Mouse (Mus musculus) mesoderm, embryonic 11.5 days (tissue): ENCODE measurements at regions not wholly inside any gene's neighbourhood (a gene's known extent, or its start where the extent isn't known, plus 50 kb on each side); places are given as distances from the start of the nearest gene placed in this dataset.

Source experiments
- DNase-seq: peaks from one replicate; pipeline ENCODE4 v3.0.0-alpha.2; 2012; ENCODE audit warnings: low read depth, low spot score

DNA sequence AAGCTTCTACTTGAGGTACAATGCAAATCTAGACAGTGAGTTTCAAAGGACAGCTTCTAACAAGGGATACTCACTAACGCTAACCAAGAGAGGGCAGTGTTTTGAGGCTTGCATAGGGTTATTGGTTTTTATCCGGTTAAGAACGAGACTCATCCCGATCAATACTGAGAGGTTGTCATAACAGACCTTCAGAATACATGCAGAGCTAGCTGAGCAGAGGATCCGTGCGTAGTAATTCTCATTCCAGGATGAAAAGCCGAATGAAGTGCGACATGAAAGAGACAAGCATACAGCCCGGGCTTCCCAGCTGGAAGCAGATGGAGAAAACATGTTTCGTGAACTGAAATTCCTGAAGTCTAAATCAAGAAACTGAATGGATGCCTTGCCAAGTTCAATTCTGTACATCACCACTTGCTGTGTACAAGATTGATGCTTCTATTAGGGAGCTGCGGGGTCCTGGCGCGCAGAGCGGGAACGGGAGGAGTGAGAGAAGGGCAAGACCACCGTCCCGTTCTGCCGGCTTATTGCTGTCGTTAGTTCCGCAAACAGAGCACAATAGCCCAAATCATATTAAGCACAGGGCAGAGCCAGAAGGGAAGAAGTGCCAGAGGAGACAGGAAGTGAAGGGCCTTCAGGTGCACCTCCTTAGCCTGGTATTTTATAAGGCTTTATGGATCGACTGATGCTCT, 65.4 kb upstream of the Tes start:
- peak; percentile 37 for DNase-seq

DNA sequence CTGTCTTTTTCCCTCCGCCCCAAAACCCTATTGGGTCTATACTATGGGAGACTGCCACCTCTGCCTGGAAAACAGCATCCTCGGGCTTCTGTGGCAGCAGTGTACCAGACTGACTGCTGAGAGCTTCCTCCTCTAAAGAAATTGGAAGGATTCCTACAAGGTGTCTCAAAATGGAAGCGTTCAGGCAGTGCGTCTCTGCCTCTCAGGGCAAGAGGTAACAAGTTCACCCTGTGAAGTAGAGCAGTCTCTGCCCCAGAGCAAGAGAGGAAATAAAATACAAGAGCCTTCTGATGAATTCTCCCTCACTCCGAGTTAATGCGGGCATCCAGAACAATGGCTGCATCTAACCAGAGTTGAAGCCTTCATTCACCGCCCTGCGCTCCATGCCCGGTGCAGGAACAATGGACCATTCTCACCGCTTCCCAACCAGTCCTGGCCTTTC, 69.4 kb upstream of the Tes start:
- DNase-seq: peak; percentile 43

DNA sequence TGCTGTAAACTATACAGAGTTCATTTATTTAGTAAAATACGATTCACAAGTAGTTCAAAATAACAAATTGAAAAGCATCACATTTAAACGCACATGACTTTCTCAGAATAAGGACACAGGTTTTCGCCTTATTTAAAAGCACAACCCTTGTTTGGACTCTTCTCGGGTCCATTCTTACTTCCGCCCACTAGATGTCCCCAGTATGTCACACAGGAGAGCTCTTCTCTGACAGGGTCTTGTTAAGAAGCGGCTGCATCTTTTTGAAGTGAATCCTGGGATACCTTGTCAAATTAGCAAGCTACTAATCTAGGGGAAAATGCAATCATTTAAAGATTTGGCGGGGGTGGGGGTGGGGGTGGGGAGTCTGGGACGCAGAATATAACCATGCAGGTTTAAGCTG, 70.2 kb upstream of the Tes start:
- peak; percentile 66 for DNase-seq

DNA sequence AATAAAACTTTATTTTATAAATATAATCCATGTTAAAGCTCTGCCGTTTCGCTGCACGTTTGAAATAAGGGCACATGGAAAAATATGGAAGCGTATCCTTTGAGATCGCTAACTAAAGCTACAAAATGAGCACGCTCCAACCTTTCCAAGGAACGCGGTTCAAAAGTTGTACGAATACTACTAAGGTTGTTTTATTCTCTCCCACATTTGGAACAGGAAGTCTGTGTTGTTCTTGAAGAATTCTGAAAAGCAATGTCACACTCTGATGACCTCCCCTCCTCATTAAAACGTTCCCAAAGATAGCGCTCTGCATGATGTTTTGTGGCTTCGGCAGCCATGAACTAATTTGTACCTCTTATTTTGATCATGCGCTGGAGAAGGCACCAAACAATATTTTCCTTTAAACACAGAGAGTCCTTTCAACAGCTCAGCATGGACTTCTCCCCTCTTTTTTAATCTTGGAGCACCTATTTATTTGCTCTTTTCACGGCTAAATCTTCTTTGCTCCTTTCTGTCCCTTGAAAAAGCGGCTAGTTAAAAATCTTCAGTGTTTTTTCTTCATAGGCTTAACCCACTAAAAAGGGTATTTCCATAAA, 72.9 kb upstream of the Tes start:
- no peak for DNase-seq

DNA sequence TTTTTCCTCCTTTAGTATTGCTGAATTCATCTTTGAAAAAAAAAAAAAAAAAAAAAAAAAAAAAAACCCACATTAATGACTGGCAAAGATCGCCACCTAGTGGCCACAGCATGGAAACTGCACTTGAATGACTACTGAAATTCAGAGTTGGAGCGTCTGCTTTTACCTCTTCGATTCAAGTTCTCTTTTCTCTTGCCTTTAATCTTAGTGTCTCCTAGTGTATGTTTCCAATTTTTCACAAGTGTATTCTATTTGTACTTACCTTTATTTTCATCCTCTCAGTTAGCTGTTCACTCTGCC, 79.9 kb upstream of the Tfec start:
- DNase-seq: peak; percentile 57

DNA sequence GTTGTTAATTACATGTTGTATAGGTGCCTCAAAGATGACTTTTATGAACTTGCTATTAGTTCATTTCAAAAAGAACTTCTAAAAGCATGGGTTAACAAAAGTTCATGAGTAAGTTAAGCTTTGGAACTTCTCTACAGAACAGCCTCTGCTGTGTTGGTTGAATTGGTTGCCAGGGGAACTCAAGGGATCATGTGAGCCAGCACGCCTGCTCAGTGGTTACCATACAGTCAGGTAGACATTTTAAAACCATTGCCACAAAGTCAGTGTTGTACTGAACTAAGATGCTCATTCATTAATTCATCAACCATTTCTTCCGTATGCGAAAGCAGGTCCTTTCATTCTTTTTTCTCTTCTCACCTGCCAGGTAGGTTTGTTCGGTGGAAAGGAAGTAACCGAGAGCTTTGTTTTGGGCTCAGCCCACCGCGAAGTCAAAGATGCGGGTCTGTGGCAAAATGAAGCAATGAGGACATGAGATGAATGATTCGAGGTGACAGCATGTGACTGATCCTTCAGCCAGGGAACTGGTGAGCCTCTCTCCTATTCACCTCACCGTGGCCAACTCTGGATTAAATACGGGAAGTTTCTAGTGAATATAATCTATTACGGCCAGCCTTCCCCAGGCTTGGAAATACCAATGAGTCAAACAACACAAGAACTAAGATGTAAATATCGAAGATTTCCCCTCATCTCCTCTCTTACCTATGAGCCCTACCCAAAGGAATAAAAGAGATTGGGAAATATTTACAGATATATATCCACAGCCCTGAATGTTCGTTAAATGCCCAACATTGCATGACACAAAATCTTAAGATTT, 79.4 kb upstream of the Tfec start:
- no peak for DNase-seq

DNA sequence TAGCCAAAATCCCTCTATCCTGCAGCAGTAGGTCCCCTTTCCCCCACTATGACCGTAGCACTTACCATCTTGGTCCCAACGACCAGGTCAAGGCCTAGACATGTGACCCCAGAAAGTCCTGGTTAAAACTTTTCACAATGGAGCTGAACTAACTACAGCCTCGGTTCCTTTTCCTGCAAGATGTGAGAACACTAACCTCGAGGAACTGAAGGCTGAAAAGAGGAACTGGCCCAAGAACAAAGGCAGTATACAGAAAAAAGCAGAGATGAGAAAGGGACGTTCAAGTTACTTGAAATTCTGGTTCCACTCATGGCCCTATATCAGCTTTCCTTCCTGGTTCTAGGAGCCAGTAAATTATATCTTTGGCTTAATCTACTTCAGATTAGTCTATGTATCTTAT, 67.4 kb upstream of the Tfec start:
- no peak for DNase-seq

DNA sequence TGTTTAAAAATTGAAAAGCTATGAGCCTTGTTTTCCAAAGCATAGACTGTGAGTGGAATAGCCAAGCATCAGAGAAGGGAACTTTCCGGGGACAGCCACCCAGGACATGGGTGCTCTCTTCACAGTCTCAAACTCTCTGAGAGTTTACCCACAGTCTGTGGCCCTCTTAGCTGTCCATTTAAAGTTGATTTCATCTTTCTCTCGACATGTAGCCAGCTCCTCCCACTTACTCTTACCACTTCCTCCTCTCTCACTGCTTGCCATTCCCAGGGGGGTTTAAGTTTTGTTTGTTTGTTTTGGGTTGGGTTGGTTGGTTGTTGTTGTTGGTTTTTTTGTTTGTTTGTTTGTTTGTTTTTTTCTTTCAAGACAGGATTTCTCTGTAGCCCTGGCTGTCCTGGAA, 66.1 kb upstream of the Tfec start:
- DNase-seq: no peak

DNA sequence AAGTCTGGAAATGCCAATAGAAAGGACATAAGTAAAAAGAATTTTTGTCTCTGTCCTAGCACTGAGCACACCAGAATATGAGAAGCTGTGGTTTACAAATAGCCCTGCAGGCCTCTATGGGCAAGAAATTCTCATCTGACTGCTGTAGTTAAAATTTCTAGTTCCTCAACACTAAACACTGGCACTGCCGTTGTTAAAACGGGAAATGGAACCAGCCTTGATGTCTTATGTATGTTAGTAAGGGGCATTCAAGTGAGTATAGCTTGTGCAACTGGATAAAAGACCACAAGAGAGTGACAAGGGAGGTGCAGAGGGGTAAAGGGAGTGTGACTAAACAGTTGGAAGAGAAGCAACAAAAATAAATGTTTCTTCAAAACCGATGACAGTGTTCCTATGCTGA, 65.7 kb upstream of the Tfec start:
- DNase-seq: no peak

DNA sequence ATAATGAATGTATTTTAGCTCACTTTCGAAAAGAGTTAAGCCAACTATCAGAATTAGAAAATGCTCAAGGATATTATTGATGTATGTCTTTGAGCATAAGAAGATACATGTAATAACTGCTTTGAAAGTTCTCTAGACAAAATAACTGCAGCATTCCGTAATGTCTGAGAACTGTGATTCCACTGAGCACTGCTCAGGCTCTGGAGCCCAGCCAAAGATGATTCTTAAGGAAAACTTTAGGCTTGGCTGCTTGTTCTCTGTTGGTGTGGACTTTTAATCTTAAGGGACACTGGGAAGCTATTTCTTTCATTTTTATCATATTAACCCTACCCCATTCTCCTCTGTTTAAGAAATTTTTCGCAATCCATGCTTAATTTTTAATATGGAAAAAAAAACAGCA, 59.9 kb upstream of the Tfec start:
- DNase-seq: no peak

DNA sequence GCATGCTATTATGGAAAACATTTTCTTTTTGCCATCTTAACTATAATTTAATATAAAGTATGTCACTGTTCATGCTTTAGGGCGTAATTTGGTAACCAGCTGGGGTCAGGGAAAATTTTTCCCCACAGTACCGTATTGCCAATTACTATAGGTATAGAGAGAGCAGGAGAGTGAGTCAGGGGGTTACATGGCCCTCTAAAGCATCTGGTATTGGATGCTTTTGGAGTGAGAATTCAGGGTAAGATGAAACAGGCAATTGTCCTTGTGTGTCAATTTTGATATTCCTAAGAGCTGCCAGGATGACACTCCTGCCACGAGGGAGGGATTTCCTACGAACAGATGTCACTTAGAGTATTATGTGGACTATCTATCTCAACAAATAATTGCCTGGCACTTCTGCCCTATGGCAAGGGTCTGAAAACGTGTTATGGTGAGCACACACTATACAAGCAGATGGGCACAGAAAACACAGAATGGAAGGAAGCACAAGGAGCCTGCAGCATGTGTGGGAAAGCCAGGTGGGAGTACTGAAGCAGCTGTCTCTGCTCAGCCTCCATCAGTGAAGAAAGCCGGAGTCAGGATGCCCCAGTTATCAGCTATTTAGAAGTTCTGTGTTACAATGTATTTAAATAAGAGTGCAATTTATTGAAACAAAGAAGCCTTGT, 58.7 kb upstream of the Tfec start:
- DNase-seq: no peak
